Mouse (Mus musculus) forelimb bud, embryonic 11.5 days (tissue): ENCODE measurements around the gene 1700020D05Rik.
A peak's percentile ranks its signal among the peaks of the same experiment; 100 is the strongest.

Source experiments
- DNase-seq: peaks from one replicate; pipeline ENCODE4 v3.0.0-alpha.2; 2012; ENCODE audit warnings: low read depth, low spot score

1700020D05Rik gene

DNA sequence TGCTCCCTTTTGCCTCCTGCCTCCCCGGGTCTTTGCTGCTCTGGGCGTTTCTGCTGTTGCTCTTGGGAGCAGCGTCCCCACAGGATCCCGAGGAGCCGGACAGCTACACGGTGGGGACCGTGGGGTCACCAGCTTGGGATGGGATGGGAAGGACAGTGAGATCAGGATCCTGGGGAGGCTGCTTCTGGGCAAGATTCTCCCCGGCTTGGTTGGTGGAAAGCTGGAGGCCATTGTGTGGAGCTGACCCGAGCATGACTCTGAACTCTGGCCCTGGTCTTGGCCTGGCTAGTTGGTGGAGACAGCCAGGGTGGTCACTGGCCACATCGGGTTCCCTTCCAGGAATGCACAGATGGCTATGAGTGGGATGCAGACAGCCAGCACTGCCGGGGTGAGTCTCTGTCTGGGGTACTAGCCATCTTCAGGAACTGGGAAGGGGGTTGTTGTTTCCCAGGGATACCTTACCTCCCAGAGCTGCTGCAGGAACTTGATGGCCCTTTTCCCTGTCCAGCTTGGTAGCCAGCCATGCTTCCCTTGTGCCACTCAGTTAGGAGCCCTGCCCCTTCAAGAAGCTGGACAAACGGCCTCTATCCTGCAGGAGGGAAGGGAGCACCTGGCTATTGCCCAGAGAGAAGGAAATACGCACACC is 28.4 kb downstream of the 1700020D05Rik start:
- DNase-seq = no peak

DNA sequence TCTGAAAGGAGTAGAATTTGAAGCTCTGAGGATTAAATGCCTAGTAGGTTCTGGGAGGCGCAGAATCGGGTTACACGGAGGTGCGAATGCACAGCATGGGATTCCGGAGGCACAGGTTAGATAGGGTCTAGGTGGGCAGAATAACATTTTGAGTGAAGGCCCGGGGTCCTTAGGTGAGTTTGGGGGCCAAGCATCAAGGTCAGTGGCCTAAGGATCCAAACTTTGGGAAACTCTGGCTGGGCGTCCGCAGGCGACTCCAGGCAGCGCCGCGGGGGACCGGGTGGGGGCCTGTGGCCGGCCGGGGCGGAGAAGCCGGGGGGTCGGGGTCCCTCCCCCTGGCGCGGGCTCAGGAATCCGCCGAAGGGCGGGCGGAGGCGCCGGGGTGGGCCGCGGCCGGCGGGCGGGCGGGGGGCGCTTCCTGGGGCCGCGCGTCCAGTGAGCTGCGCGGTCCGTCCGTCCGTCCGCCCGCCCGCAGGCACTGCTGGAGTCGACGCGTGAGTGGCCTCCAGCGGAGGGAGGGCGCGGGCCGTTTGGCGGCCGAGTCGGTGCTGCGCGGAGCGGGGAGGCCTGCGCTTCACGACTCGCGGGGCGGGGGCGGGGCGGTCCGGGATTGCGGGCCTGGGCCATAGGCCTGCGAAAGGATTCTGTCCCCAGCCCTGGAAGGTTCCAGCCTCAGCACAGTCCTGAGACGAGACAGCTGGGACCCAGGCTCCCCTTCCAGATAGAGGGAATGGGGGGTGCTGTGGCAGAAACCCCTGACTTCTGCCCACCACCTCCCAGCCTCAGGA is 29.1 kb downstream of the 1700020D05Rik start:
- DNase-seq = no peak

DNA sequence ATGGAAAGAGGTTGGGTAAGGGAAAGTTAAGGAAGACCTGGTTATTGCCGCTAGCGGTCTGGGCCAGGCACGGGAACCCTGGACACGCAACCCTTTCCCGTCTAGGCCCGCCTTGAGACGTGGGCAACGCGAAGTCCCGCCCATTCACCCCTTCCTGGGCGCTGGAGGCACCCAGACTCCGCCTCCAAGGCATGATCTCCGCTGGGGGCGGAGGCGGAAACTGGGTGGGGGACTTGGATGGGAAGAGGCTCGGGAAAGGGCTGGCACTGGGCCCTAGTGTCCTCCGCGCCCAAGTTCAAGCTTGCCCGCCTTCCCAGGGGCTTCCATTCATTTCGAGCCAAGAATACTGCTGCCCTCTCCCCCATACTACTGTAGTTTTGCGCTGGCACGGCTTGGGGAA is 29.9 kb downstream of the 1700020D05Rik start, which contains the start of gene Efemp2:
TSS of gene Efemp2 (plus strand) at position 235 of the 400 bp plus-strand sequence.
- DNase-seq = peak; percentile 65

DNA sequence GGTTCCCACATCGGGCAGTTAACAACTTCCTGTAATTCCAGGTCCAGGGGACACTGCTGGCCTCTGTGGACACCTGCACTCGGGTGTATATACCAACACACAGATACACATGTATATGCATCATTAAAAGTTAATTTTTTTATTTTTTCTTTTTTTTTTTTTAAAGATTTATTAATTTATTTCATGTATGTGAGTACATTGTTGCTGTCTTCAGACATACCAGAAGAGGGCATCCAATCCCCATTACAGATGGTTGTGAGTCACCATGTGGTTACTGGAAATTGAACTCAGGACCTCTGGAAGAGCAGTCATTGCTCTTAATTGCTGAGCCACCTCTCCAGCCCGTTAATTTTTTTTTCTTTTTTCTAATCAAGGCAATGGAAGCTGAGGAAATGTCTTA is 30.7 kb downstream of the 1700020D05Rik start:
- DNase-seq = no peak

DNA sequence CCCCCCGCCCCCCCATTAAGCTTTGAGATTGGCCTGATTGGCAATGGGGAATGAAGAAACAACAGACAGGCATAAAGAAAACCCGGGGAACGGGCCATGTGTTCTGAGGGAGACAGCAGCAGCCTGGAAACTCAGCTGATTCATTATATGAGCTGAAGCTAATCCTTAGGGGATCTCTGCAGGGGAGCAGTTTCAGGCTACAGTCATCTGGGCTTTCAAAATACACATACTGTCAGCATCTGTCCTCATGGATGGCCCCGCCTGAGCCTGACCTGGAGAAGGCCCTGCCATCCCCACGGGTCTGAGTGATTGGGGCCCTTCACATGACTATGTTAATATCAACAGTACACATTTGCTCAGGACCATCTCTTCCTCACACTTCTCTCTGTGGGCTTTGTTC is 31.7 kb downstream of the 1700020D05Rik start:
- no peak for DNase-seq

DNA sequence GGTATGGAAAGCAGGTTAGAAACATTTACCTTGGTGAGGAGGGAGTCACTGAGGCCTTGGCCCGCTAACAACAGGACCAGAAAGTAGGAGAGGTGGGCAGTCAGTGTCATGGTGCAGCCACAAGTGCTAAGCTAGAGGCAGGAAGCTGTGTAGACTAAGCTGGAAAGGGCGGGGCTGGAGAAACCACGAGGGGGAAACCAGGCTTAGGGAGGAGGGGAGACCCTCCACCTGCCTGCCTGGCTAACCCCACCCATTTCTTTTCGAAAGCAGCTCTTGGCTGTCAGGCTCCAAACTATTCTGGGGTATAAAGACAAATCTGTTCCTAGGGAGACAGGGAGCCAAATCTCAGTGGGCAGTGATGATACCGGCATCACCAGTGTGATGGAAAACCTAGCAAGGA is 35.2 kb downstream of the 1700020D05Rik start, which contains the start of gene Ctsw:
TSS of gene Ctsw (minus strand) at position 134 of the 400 bp plus-strand sequence.
- DNase-seq = no peak

DNA sequence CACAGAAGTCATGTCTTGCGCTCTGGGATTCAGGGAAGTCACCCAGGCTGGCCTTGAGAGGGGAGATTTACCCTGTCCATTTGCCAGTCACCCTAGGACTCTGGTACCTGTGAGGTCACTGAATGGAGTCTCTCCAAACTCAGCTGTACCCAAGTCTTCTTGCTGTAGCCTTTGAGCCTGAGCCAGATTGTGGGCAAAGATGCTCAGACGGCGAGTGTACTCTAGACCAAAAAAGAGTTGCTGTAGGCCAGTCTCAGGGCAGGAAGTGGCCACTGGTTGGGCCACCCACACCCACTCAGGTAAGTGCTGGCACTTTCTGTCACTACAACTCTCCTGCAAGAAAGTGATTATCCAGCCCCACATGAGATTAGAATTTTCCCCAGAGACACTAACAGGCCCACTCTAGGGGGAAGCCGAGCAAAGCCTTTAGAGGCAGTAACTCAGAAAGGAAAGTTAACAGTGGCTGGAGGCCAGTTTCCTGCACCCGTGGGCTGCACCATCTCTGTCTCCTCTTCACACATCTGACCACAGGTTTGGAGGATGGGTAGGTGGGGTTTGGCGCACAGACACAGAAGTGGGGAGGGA is 36.6 kb downstream of the 1700020D05Rik start:
- DNase-seq = no peak

DNA sequence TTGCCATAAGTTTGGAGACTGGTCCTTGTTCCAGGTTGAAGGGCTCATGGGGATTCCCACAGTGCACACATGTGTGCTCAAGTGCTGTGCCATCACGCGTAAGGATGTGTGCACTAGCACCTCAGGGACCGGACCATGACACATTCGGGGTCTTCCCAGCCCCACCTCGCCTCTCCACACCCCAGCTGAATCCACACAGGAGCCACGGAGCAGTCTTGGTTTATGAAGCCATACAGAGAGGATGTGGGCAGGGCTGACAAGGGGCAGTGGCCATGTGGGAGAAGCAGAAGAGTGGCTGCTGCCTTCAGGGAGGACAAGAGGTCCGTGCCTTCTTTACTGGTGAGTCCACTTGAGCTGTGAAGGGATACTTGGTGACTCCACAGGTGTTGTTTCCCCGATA is 38.5 kb downstream of the 1700020D05Rik start:
- no peak for DNase-seq

DNA sequence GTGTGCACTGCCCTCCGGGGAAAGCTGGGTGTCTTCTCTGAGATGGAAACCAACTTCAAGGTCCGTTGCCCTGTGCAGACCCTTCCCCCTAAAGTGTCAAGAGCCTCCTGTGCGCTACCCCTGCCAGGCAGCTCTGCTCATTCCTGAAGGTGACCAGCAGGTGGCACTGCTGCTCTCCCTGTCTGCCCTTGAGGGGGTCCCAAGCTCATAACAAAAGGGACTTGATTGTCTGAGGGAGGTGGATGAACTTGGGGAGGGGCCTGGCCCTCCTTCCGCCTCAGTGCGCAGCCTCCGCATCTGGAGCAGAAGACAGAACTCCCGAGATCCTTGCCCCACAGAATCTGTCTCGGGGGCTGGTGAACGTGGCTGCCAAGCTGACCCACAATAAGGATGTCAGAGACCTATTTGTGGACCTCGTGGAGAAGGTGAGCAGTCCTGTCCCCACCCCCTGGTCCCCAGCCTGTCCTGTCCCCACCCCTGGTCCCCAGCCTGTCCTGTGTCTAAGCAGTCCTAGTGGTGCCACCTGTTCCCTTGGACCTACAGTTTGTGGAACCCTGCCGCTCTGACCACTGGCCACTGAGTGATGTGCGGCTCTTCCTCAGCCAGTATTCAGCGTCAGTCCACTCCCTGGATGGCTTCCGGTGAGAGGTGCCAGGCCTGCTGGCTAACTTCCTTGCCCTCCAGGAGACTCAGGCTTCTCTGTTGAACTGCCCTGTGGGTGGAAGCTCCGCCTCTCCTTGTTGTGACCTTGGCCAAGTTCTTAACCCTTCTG is 39.6 kb downstream of the 1700020D05Rik start:
- DNase-seq = peak; percentile 85

DNA sequence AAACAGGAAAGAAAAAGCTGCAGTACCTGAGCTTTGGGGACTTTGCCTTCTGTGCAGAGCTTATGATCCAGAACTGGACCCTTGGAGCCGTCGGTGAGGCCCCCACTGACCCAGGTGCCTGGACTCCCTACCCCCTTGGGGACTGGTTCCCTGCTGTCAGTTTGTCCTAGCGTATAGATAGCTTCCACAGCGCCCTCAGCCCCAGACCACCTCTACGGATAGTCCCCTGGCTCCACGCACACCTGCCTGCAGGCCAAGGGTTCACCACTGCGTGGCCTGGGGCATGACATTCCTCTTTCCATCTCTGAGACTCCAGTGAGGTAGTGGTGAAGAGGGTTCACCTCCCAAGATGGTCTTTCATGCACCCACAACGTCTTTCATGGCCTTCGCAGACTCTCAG is 40.4 kb downstream of the 1700020D05Rik start:
- DNase-seq = no peak

DNA sequence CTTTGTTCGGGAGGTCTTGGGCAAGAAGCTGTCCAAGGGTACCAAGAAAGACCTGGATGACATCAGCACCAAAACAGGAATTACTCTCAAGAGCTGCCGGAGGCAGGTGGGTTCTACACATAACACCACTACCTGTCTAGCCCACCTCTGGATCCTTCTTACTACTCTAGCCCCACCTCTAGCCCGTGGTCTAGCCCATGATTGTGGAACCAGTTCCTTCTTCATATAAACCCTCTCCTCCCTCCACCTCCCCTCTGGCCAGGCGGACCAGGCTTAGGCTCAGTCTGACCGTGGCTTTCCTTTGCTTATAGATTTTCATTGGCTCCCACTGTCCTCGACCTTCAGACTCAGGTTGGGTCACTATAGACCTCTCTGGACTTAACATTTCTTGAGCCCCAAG is 42.2 kb downstream of the 1700020D05Rik start:
- DNase-seq = no peak

DNA sequence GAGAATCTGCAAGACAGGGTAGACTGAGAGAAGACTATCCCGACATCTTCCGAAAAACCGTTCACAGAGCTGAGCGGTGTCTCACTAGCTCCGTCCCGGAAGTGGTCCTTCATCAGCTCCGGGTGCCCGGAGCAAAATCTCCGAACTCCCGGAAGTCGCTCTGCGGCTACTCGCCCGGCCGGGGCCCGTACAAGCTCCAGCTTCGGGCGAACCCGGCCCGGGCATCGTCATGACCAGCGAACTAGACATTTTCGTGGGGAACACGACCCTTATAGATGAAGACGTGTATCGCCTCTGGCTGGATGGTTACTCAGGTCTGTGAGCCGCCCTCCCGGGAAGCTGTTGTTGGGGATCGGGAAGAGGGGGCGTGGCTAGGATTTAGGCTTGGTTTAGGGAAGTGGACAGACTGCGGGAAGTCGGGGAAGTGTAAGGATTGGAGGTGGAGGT is 43.1 kb downstream of the 1700020D05Rik start, which contains the start of gene Fibp:
TSS of gene Fibp (plus strand) at position 151 of the 447 bp plus-strand sequence.
- DNase-seq = peak; percentile 92

DNA sequence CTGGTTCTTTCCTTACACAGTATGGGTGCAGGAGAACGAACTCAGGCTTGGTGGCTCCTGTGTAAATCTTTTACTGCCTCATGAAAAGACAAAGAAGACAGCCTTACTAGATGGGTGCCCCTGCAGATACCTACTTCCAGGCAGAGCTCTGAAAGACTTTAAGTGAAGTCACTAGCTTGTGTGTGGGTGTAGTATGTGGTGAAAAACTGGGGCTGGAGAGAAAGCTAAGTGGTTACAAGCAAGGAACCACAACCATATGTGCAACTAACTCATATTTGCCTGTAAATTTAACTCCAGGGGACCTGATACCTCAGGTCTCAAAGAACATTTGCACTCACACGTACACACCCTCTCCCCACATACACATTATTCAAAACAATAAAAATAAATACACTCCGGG is 43.7 kb downstream of the 1700020D05Rik start:
- DNase-seq = no peak

DNA sequence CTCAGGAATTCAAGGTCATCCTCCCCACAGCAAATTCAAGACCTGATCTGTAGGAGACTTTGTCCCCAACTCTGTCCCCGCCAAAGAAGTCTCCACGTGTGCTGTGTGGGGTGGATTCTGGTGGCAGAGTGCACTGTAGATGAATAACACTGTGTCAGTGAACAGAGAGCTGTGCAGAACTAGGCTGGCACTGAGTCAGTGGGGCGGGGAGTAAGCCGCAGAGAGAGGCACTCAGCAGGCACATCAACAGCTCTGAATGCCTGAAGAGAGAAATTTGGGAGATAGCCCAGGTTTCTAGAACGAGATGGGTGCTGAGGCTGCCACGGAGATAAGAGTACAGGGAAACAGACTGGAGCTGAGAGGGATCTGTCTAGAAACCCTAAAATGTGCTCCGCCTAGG is 44.6 kb downstream of the 1700020D05Rik start:
- DNase-seq = no peak

DNA sequence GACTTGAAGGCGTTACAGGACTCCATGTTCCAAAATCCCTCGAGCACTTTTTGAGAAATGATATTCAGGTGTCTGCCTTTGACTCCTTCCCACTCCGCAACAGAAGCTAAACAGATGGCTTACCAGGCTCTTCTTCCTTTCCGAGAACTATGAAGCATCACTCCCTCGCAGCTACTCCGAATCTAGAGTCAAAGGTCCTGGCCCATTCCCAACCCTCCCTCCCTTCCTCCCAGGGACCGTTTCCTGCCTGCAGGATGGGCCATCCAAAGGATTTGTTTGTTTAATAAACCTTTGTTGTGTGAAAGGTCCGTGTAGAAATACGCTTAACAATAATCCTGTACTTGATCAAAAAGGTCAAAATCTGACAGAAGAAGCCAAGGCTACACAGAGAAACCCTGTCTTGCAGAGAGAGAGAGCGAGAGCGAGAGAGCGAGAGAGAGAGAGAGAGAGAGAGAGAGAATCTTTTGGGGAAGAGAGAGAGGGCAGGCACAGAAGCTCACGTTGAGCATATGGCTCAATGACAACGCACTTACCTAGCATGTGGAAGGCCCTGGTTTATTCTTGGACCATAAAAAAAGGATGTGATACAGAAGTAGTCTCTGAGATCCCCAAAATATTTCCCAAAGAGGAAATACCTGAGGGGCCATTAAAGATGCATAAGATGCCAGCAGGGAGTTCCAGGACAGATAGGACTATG is 45.7 kb downstream of the 1700020D05Rik start, which contains the start of gene Ccdc85b:
TSS of gene Ccdc85b (minus strand) at position 149 of the 697 bp plus-strand sequence.
- no peak for DNase-seq

DNA sequence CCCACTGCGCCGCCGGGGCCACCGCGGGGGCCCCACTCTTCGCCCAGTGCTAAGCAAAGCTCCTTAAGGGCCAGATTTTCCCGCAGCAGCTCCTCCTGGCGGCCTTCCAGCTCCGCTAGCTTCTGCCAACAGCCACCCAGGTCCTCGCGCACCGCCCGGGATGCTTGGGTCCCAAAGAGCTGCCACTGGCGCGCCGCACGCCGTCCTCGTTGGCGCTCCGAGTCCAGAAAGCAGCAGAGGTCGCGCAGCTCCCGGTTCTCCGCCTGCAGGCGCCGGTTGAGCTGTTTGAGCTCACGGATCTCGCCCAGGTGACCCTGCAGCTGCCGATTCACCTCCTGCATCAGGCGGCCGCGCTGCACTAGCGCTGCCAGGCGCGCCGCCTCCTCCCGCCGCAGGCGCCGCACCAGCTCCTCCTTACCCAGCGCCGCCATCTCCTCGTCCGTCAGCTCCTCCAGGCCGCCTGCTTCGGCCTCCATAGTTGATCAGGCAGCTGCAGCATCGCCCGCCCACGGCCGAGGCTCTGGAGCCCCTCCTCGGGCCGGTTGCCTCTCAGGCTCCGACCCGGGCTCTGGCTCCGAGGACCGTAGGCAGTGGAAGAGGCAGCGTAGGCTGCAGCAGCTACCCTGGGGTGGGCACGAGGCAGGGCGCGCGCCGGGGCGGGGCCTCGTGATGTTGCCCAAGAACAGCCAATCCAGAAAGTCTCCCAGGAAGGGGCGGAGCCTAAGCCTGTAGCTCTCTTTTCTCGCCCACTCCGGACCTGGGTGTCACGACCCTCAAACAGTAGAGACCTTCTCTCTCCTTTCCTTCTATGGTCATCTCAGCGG is 46.5 kb downstream of the 1700020D05Rik start:
- peak; percentile 88 for DNase-seq

DNA sequence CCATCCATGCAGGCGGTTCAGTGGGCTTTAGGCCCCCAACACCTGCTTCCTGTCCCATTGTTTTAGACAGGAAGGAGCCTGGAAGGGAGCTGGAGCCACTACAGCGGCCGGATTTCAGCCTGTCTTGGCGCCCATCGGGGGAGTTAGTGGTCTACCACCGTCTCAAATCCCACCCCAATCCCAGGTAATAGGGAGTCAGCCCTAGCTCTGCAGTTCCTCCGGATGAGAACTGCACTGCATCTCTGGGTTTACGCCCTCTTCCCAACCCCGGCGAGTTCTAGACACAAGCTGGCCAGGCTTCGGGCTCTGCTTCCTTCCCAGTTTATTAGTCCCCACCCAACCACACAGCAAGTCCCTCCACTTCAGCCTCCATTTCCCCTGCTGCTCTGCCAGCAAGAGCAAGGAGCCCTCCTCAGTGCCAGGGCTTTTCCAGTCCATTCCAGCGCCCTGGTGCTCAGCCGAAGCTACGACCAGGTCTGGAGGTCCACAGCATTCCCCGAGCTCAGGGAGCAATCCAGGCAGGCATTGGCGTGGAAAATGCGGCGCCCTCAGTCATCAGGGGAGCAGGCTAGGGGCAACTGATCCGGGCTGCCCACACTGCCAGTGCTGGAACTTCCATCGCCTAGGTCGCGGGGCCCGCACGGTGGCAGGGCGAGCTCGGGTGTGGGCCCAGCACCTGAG is 47.2 kb downstream of the 1700020D05Rik start:
- peak; percentile 14 for DNase-seq

DNA sequence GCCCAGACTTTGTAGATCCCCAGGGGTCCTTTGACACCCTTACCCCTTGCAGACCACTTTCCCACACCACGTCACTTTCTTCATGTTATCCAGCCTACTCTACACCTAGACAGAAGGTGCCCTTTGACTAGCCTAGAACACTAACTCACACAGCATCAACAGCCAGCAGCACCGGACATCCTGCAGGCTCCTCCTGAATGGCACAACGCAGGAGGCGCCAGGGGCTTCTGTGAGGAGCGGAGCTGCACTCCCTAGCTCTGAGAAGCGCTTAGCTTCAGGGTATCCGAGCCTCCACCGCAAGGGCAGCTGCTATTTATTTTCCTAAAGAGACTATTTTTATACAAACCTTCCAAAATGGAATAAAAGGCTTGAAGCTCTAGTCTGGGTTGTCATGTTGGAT is 48.0 kb downstream of the 1700020D05Rik start:
- no peak for DNase-seq

DNA sequence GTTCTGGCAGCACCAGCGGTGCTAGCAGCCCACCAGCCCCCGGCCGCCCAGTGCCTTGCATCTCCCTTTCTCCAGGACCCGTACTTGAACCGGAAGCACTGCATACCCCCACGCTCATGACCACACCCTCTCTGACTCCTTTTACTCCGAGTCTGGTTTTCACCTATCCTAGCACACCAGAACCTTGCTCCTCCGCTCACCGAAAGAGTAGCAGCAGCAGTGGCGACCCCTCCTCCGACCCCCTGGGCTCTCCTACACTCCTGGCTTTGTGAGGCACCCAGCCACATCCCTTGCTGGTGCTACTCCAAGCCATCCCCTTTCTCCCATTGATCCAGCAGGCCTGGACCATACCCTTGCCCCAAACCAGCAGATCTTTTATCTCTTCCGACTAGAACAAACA is 48.5 kb downstream of the 1700020D05Rik start:
- DNase-seq = no peak
